Comparison of ENCODE assay signal across 8 mouse cellular contexts in genomic region chr9:45935628-45936210, GRCm38 (mm10). TPM values are rescaled to one million over a fixed set of nuclear protein-coding genes. Genes with fewer than 3 reads are reported as not detected.
A peak's percentile ranks its signal among the peaks of the same experiment; 100 is the strongest.
DNase-seq lines count a peak whose midpoint lies in the region; ATAC-seq and TF ChIP-seq lines count a peak whose summit lies in the region.

TSS of gene Tagln (minus strand) at chr9:45936058.

- peak; percentile 16 for DNase-seq in cerebellum, adult 9-10 months
- no peak for DNase-seq in cerebellum, adult 11 months
- peak in 1 of 2 experiments; percentile 59 for DNase-seq in gastrocnemius, postnatal 4 days (ENCODE audit: low spot score in 2 of 2)
- DNase-seq in mesoderm, embryonic 11.5 days (ENCODE audit: low read depth, low spot score) = peak; percentile 45
- no peak for DNase-seq in natural killer cell, adult 2 months (ENCODE audit: low spot score in 2 of 2)

- H3K4me1 ChIP-seq in brown adipose tissue, adult 24 weeks (ENCODE audit: control insufficient read depth, insufficient read depth, insufficient read length, low read length) = peaks cover 9% of the 10 kb centered on the region
- H3K4me1 ChIP-seq in intestine, postnatal 0 days (replicated peaks; ENCODE audit: control insufficient read depth, insufficient read depth, low read length) = no peaks in the 10 kb centered on the region

- no peaks in the 10 kb centered on the region for H3K27me3 ChIP-seq in intestine, postnatal 0 days (replicated peaks; ENCODE audit: control insufficient read depth, insufficient read depth, low read length)

- H3K27ac ChIP-seq in brown adipose tissue, adult 24 weeks (replicated peaks; ENCODE audit: low read depth, low read length) = peak within 1 kb of the TSS; percentile 21; the same call in 1 of the 2 replicates
- peak within 1 kb of the TSS; percentile 57 for H3K27ac ChIP-seq in intestine, postnatal 0 days (ENCODE audit: low read depth, low read length)

- peaks cover 24% of the 10 kb centered on the region for H3K36me3 ChIP-seq in intestine, postnatal 0 days (ENCODE audit: control insufficient read depth, insufficient read depth)

- WGBS in intestine, postnatal 0 days = 11% methylated on average over 21 of the region's 21 CpGs

- no peak within 1 kb of the TSS for H3K4me3 ChIP-seq in brown adipose tissue, adult 24 weeks (ENCODE audit: insufficient read depth, low read depth, low read length)
- H3K4me3 ChIP-seq in intestine, postnatal 0 days (ENCODE audit: low read depth, low read length) = peak within 1 kb of the TSS; percentile 17

- H3K4me2 ChIP-seq in intestine, postnatal 0 days (replicated peaks; ENCODE audit: low read depth) = peak within 1 kb of the TSS; percentile 46

- peak within 1 kb of the TSS; percentile 31; the same call in 1 of the 2 replicates for H3K9ac ChIP-seq in intestine, postnatal 0 days (ENCODE audit: low read depth, low read length)

- H3K9me3 ChIP-seq in intestine, postnatal 0 days (ENCODE audit: control insufficient read depth) = no peaks in the 10 kb centered on the region

- peak; percentile 16; the same call in 1 of the 2 replicates for ATAC-seq in intestine, postnatal 0 days
- ATAC-seq in CD4-positive, CD25-positive, alpha-beta regulatory T cell, adult 4 months = no peak

- TF ChIP-seq CTCF in intestine, postnatal 0 days (IDR thresholded peaks at IDR 0.05; ENCODE audit: low read depth) = no peak

RNA-seq across cellular contexts. Expression of gene Tagln, which starts in this region (rescaled TPM):
- 17.2 and 26.0 TPM in 2 replicates for polyA plus RNA-seq in brown adipose tissue, adult 24 weeks (2012; ENCODE audit: insufficient read depth, insufficient read length, missing spikeins)
- 100 to 1,000 TPM in 1 of 2 experiments, 10 to 100 TPM in 1; 79.2 to 103 TPM for total RNA-seq in gastrocnemius, postnatal 4 days (2021)
- 416 and 455 TPM in 2 replicates for polyA plus RNA-seq in intestine, postnatal 0 days (2015; fragmentation: Nextera tagmentation; extraction: Ambion mirVana)
- polyA plus RNA-seq in CD4-positive, CD25-positive, alpha-beta regulatory T cell, adult 4 months (2017; shearing (Covaris generic)) = 1 to 10 TPM; 1.1 to 1.6 TPM

Comparison
In these comparisons a context has a peak if more than half of its experiments do, and no peak if none do; other contexts are left out.
1. RNA of gene Tagln (polyA plus RNA-seq): 416 to 455 TPM in intestine, postnatal 0 days; 17.2 to 26.0 TPM in brown adipose tissue, adult 24 weeks and 1.1 to 1.6 TPM in CD4-positive, CD25-positive, alpha-beta regulatory T cell, adult 4 months; every median in the first group is over 10 times any median in the second.
2. DNase-seq: peak in cerebellum, adult 9-10 months (single experiment) and mesoderm, embryonic 11.5 days (single experiment); none in cerebellum, adult 11 months (single experiment) and natural killer cell, adult 2 months (0 of 2).